Mouse (Mus musculus) heart, postnatal 25 days (tissue): ENCODE results near the gene Obsl1. TPM values are rescaled to one million over a fixed set of nuclear protein-coding genes. Genes with fewer than 3 reads are reported as not detected.

ENCODE experiments used
- DNase-seq: peaks from one replicate; pipeline ENCODE4 v3.0.0; 2022; ENCODE audit warnings: low spot score
- intact Hi-C: fragments of 180-260 bp; cut with DNase I; formaldehyde crosslinking; loops from one replicate; pipeline ENCODE4 v1.15.1; 2025
- total RNA-seq, 2 experiments: library from RNA; stranded (reverse); gene quantifications; 2 replicates each; pipeline ENCODE4 v1.2.3; 2021

Obsl1 gene
- total RNA-seq, 2 experiments from 2014 or later: 147 to 150 TPM

DNA sequence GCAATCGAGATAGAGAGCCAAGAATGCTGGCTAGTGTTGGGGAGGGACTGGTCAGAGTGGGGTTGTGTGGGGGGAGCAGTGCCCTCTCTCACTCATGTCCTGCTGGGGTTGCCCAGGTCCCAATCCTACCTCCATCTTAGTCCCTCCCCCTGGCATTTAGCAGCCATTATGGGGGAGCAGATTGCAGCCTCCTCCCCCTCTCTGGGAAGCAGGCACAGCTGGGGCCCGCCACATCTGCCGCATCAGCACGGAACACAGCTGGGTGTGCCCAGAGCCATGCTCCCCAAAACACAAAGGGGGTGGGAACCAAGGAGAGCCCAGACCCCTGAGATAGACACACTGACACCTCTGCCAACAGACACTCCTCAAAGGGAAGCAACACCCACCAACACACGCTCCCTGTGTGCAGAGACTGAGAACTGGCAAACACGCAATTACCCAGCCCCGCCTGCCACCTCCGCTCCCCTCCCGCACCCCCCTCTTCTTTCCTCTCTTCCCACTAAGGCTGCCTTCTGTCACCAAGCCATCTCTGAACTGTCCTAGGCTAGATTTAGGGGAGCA, 61.0 kb downstream of the Obsl1 start:
- intact Hi-C loops: loop anchor here (1.0 to 5.0 kb wide), 2 partner anchors 22 to 103 kb away; no protein-coding TSS in a partner anchor
- DNase-seq: no peak

DNA sequence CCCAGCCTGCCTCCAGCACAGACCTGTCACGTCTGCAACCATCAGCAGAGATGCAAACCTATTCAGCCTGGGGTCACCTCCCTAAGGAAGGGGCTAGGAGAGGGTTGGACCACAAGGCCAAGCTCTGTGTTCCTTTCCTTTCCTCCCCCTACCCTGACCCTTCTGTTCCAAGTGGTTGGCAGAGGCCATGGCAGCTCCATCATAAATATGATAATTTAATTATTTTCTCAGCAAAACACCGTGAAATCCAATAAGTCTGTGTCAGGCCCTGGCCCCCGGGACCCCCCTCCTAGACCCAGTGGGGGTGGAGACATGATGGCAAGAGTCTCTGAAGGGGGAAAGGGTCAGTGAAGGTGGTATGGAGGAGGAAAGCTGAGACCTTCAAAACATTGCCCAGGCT, 62.0 kb downstream of the Obsl1 start:
- DNase-seq: no peak
- intact Hi-C loops: no loop called here

DNA sequence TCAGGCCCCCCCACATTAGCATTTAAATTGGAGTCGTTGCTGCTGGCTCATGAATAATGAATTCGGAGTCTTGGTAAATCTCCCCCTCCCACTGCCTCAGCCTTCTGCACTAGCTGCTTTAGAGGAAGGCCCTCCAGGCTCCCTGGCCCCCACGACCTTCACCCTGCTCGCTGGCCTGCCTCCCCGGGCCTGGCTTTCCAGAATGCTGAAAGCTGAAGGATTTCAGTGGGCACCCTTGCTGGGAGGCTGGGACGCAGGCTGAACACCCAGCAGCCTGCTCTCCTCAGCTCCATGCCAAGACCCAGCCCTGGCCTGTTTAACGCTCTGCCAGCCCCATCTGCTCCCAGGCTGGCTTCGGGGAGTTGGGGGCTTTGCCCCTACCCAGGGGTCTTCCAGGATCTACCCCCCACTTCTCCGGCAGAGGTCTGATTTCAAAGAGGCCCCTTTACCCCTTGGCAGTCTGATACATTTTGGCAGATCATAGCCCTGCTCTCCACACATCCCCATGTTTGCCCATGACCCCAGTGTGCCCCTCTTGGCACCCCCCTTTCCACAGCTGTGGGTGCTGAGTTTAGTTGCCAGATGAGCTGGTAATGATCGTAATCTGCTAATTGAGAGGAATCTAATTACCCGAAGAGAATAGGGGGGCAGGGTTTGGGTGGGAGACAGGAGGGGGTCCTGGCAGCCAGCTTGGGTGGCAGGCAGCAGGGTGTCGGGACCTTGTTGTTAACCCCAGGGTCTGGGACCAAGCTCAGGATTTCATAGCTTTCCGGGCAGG, 62.8 kb downstream of the Obsl1 start:
- no peak for DNase-seq
- intact Hi-C loops: no loop called here

DNA sequence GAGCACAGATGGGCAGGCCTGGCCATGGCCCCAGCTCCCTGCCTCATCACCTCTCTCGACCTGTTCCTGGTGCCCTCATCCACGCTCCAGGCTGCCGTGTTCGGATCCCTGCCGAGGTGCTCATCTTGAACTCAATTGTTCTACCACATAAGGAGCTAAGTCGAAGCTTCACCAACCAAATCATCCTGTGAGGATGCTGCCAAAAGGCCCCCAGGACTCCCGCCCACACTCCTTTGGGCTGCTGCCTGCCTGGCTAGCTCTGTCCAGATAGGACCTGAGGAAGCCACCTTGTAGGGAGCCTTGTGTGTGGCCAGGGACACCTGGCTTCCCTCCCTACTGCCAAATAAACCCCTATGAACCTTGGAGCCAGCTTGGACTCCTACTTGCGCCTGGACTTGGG, 63.4 kb downstream of the Obsl1 start:
- intact Hi-C loops: no loop called here
- DNase-seq: no peak

DNA sequence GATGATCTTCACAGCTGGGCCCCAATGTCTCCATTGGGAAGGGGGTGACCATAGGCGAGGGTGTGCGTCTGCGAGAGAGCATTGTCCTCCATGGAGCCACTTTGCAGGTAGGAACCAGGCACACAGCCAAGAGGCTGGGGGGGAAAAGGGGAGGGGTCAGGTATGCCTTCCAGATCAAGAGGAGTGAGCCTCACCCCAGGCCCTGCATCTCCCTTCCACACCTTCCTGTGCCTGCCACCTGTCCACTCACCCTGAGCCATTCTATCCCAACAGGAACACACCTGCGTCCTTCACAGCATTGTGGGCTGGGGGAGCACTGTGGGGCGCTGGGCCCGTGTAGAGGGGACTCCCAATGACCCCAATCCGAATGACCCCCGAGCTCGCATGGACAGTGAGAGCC, 64.1 kb downstream of the Obsl1 start:
- intact Hi-C loops: no loop called here

DNA sequence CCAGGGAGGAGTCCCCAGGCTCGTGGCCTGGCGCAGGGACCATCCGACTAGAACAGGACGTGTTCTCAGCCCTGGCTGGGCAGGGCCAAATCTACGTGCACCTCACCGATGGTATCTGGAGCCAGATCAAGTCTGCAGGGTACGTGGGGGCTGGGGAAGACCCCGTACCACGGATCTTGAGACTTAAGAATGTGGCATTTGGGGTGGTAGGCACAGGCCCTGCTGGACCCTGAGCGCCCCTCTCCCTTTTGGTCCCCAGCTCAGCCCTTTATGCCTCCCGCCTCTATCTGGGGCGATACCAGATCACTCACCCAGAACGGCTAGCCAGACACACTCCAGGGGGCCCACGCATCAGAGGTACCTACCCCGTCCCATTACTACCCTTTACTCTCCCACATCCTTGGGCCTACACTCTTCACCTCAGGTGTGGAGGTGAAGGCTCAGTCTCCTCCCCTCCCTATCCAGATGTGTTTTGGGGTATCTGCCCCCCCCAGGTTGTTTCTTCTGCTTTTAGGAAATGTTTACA, 64.7 kb downstream of the Obsl1 start:
- intact Hi-C loops: no loop called here
- no peak for DNase-seq

More for the DNA sequence above, 64.1 kb downstream of the Obsl1 start:
- DNase-seq: no peak

DNA sequence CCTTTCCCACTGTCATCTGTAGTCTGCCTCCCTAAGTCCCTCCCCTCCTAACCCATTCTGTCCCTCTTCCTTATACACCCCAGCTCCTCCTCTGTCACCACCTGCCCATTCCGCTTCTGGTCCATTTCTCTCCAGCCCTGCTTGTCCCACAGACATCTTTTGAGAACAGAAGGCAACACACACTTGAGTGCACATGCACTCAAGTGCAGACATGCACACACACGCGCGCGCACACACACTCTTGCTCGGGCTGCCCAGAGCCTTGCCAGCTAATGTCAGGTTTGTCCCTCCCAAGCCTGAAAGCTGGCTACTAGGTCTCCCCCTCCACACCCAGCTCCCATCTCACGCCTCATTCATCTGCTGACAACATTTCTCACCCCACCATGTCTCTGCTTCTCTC, 65.6 kb downstream of the Obsl1 start:
- intact Hi-C loops: no loop called here
- no peak for DNase-seq

DNA sequence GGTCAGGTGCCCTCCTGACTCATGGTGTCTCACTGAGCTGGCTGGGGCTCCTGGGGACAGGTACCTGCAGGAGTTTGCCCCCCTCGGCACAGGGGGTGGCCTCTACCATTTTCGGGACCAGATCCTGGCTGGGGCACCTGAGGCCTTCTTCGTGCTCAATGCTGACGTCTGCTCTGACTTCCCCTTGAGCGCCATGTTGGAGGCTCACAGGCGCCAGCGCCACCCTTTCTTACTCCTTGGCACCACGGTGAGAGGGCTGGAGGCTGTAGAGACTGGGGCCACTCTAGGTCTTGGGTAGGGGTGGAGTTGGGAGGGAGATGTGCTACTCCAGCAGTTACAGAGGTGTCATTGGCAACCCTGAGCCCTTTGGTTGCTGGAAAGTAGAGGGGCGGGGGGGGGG, 67.5 kb downstream of the Obsl1 start:
- no peak for DNase-seq
- intact Hi-C loops: no loop called here

DNA sequence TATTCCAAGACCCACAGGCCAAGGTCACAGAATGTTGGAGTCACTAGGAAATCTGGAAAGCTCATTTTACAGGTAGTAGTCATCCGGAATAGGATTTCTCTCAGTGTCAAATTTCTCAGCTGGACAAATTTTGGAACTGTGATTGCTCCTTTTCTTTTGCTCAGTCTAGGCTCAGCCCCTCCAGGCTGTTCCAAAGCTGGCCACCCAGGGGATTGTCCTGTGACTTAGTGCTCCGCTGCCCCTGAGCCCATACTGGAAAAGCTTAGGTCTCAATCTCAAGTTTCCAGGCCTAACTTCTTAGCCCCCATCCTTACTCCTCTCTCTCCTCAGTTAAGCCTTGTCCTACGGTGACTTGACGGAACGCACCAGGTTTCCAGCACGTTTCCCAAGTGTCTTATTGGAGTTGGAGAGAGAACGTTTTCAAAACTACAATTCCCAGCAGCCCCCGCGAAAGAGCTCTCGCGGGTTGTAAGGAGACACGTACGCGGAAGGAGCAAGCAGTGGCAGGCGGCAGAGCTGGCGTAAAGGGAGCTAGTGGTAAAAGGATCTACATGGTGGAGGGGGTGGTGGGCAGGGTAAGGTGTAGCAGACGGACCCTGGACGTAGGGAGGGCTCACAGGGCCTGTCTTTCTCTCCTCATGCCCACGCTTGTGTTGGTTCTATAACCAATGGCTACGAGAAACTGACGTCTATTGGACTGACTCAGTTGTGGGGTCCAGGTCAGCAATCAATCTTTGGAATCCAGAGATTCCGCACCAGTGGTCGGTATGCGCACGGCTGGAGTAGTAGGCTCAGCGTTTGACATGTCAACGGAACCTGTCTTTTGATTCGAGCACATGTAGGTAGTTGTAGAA, 70.5 kb downstream of the Obsl1 start, which contains the start of gene Gmppa:
Gene Gmppa (plus strand): TSS at position 456 of the 854 bp plus-strand sequence.
- intact Hi-C loops: no loop called here
- peak; percentile 67 for DNase-seq

Other genes starting within 250 kb of the Obsl1 start
- gene Ptprn, start 241.9 kb downstream of the Obsl1 start, total RNA-seq: under 1 TPM; 0.86 to 0.92 TPM
- gene Resp18, start 228.0 kb downstream of the Obsl1 start, total RNA-seq: not detected
- 10 to 100 TPM; 81.8 to 82.7 TPM for gene Dnpep, start 188.5 kb downstream of the Obsl1 start, total RNA-seq
- 1,000 to 10,000 TPM; 1,261 to 1,294 TPM for gene Des, start 146.1 kb downstream of the Obsl1 start, total RNA-seq
- gene Speg, start 131.2 kb downstream of the Obsl1 start, total RNA-seq: 100 to 1,000 TPM; 141 to 144 TPM
- gene Gmppa, start 70.5 kb downstream of the Obsl1 start, total RNA-seq: 10 to 100 TPM; 36.6 to 37.3 TPM
- gene Asic4, start 56.0 kb downstream of the Obsl1 start, total RNA-seq: not detected
- 10 to 100 TPM; 26.4 to 28.2 TPM for gene Chpf, start 27.1 kb downstream of the Obsl1 start, total RNA-seq
- gene Tmem198, start 26.9 kb downstream of the Obsl1 start, total RNA-seq: under 1 TPM; 0.42 to 0.61 TPM
- 1 to 10 TPM; 4.8 to 5.0 TPM for gene Inha, start 625 bp upstream of the Obsl1 start, total RNA-seq
- gene Stk11ip, start 15.1 kb upstream of the Obsl1 start, total RNA-seq: 1 to 10 TPM; 8.9 to 9.2 TPM
- 100 to 1,000 TPM; 220 to 242 TPM for gene Slc4a3, start 39.8 kb upstream of the Obsl1 start, total RNA-seq